Mouse (Mus musculus): Measurements from ENCODE around the gene Emsy.

DNA sequence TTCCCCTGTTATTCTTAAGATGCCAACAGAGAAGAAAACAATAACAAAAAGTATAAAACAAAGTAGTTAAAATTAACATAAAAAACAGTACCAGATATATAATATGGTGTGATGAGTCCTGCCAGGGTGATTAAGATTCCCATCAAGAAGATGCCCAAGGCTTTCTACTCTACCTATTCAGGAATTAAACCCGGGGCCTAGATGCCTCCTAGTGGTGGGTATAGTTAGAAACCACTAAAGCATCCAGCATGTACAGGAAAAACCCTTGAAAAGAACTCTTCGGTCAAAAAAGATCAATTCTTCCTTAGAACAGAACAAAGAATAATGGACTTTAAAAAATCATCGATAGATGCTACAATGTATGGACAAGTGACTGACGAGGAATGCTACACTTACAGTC, 49.4 kb downstream of the Emsy start:
- TF ChIP-seq CTCF (IDR thresholded peaks at IDR 0.05; ENCODE audit: extremely low read depth, insufficient read length, insufficient replicate concordance, low read depth, low read length) (no peak), POLR2A (IDR thresholded peaks at IDR 0.05; ENCODE audit: low read depth, low read length) (no peak)
